Mouse (Mus musculus) right cerebral cortex, postnatal 25 days (tissue): ENCODE data around the gene Gm2026.
"Not testable (repeated sequence)": the region's sequence is repeated elsewhere in the genome, so short reads cannot be mapped to it uniquely, and the experiment has no call there.

Source experiments
- DNase-seq: peaks from one replicate; pipeline ENCODE4 v3.0.0; 2022

The Gm2026 gene

DNA sequence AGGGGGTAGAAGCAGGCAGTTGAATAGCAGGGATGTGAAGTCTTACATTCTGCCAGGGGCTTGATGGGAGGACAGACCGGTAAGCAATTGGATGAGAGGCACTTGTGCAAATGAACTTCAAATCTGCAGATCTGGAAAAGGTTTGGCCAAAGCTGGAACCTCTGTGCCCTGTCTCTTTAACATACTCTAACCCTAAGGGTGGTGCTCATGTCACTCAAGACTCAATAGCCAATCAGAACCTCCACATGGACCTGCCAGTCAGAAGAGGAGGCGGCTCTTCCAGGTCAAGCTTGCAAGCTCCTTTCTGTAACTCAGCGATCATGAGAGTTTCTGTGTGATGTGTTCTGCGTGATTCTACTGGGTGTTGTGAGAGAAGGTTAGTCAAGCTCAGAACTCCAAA, at the start of gene Gm2026:
Gm2026 (plus strand) TSS at position 301 of the 400 bp plus-strand sequence.
- DNase-seq: not testable (repeated sequence)

- not testable (repeated sequence) for DNase-seq
Observed at GRCm38 (mm10) chr2:175931000-175931399, 34.1 kb upstream of the Gm2026 start, which contains the start of gene Zfp966. TSS of gene Zfp966 (minus strand) at chr2:175931100.
